Mouse (Mus musculus) spleen, adult 2 months (tissue): ENCODE results near the gene Slc35b2. TPM values are rescaled to one million over a fixed set of nuclear protein-coding genes. Genes with fewer than 3 reads are reported as not detected.
A peak's percentile ranks its signal among the peaks of the same experiment; 100 is the strongest.

Experiments used
- DNase-seq, 2 experiments: peaks; one replicate each; pipeline versions ENCODE4 v3.0.0 to v3.0.0-alpha.2; 2012 to 2021; ENCODE audit warnings: low spot score in 2 of 2, low read depth in 1 of 2
- H3K27ac ChIP-seq: fragments of 200-500 bp; 2 replicates; pipeline ENCODE4 v1.5.1; 2012; ENCODE audit warnings: low read length, inconsistent platforms; ENCODE audit not compliant: insufficient read depth
- H3K27me3 ChIP-seq: fragments of 200-500 bp; 2 replicates; pipeline ENCODE4 v1.6.1; 2012; ENCODE audit warnings: mild to moderate bottlenecking, moderate library complexity, low read length, inconsistent platforms; ENCODE audit not compliant: control insufficient read depth, insufficient read depth
- H3K36me3 ChIP-seq: fragments of 200-500 bp; 2 replicates; pipeline ENCODE4 v1.6.1; 2012; ENCODE audit warnings: mild to moderate bottlenecking, low read length, inconsistent platforms; ENCODE audit not compliant: control insufficient read depth, insufficient read depth
- H3K4me1 ChIP-seq: fragments of 200-500 bp; 2 replicates; pipeline ENCODE4 v1.6.1; 2011; ENCODE audit warnings: inconsistent platforms; ENCODE audit not compliant: control insufficient read depth, insufficient read depth, insufficient read length
- H3K4me3 ChIP-seq: fragments of 200-500 bp; 2 replicates; pipeline ENCODE4 v1.5.1; 2011; ENCODE audit warnings: mild to moderate bottlenecking, inconsistent platforms; ENCODE audit not compliant: insufficient read depth, insufficient read length; ENCODE audit errors: extremely low read depth
- CTCF ChIP-seq: fragments of 200-500 bp; IDR thresholded peaks from 2 replicates; pipeline ENCODE4 v1.5.1; 2011; ENCODE audit warnings: mild to moderate bottlenecking, inconsistent platforms; ENCODE audit not compliant: insufficient read depth, insufficient read length, insufficient replicate concordance; ENCODE audit errors: extremely low read depth
- POLR2A ChIP-seq: fragments of 200-500 bp; IDR thresholded peaks from 2 replicates; pipeline ENCODE4 v1.6.1; 2011; ENCODE audit warnings: low read depth, low read length, inconsistent platforms
- WGBS: fragments of 180-500 bp; shearing (Covaris S2); methylation state at CpG from one replicate; pipeline ENCODE4 v1.1.7; 2018; 5-methylcytosine and 5-hydroxymethylcytosine counted together
- polyA plus RNA-seq: library from polyadenylated mRNA; depleted of rRNA; stranded (reverse); fragments of >200 nt; gene quantifications from 2 replicates; pipeline ENCODE4 v1.2.3, GENCODE M21; 2012

Gene Slc35b2
- polyA plus RNA-seq, 1 experiment = 70.9 TPM

DNA sequence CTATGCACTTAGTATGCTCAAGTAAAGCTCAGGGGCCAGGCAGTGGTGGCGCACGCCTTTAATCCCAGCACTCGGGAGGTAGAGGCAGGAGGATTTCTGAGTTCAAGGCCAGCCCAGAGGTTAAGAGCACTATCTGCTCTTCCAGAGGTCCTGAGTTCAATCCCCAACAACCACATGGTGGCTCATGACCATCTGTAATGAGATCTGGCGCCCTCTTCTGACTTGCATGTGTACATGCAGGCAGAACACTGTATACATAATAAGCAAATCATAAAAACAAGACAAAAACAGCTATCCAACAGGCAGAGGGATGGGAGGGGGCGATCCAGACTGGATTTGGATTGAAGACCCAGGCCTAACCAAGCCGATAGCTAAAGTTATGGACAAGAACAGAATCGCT, 15.2 kb downstream of the Slc35b2 start:
- Histone ChIP-seq H3K27ac (no peak overlapping the region), H3K4me3 (no peak overlapping the region), H3K27me3 (no peaks in the 10 kb centered on the region), H3K36me3 (no peaks in the 10 kb centered on the region), H3K4me1 (peaks cover 6% of the 10 kb centered on the region; the same call in 1 of the 2 replicates)
- TF ChIP-seq CTCF (no peak), POLR2A (no peak)
- no peak for DNase-seq
- 79% methylated on average over 7 of the region's 7 CpGs for WGBS

DNA sequence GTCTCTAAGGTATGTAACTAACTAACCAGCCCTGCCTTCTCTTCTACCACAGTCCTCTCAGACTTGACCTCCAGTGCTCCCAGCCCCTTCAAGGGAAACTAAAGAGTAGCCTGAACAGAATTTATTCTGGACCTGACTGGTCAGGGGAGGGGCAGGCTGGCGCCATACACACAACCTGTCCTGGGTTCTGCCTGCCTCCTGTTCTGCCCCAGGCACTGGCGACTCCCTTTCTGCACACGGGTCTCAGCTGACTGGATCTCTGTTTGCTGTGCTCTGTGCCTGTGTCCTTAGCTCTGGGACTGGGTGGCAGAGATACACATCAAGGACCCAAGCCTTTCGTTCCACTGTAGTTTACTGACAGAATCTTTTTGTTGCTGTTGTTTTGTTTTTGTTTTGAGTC, 15.9 kb downstream of the Slc35b2 start:
- no peak for DNase-seq
- WGBS = 90% methylated on average over 4 of the region's 4 CpGs

DNA sequence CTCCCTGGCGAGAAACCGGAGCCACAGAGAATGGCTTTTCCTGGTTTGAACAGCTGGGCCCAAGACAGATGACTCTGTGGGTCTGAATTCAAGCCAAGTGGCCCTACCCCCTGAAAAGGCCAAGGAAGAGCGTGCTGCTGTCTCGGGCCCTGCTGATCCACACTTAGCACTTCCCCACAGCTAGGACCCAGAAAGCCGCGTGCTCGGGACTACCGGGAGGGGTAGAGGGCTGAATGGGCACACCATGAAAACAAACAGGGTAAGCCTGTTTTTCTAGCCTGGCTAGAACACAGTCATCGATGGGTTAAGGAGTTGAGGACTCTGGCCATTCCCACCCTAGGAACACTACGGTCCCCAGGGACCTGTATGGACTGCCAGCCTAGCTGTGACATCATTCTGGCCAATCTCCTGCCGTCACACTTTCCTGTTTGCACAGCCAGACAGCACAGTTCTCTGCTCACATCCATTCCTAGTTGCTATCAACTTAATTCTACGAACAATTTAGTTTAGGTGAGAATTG, 17.3 kb downstream of the Slc35b2 start:
- Histone ChIP-seq H3K4me1 (peaks cover 3% of the 10 kb centered on the region; the same call in 1 of the 2 replicates), H3K36me3 (no peaks in the 10 kb centered on the region), H3K4me3 (no peak overlapping the region), H3K27ac (no peak overlapping the region), H3K27me3 (no peaks in the 10 kb centered on the region)
- WGBS = 58% methylated on average over 12 of the region's 12 CpGs
- no peak for TF ChIP-seq CTCF
- no peak for TF ChIP-seq POLR2A
- no peak for DNase-seq

More for the DNA sequence above, 15.9 kb downstream of the Slc35b2 start:
- H3K4me1 ChIP-seq = peaks cover 7% of the 10 kb centered on the region; the same call in 1 of the 2 replicates
- no peak for TF ChIP-seq POLR2A
- no peak for TF ChIP-seq CTCF
- no peak overlapping the region for H3K4me3 ChIP-seq
- H3K36me3 ChIP-seq = no peaks in the 10 kb centered on the region
- no peak overlapping the region for H3K27ac ChIP-seq
- H3K27me3 ChIP-seq = no peaks in the 10 kb centered on the region

- Histone ChIP-seq H3K4me3 (no peak overlapping the region), H3K27ac (peak overlapping the region; percentile 21; the same call in 1 of the 2 replicates), H3K36me3 (no peaks in the 10 kb centered on the region), H3K27me3 (no peaks in the 10 kb centered on the region), H3K4me1 (peaks cover 3% of the 10 kb centered on the region; the same call in 1 of the 2 replicates)
- peak; percentile 58 to 68 for DNase-seq
- TF ChIP-seq POLR2A (no peak), CTCF (peak; percentile 56; the same call in 1 of the 2 replicates)
- WGBS = 2% methylated on average over 2 of the region's 2 CpGs
These were observed 17.9 kb downstream of the Slc35b2 start for GRCm38 (mm10) chr17:45581567-45581983.

- no peak for DNase-seq
- Histone ChIP-seq H3K36me3 (no peaks in the 10 kb centered on the region), H3K27ac (no peak overlapping the region), H3K4me3 (no peak overlapping the region), H3K4me1 (peaks cover 3% of the 10 kb centered on the region; the same call in 1 of the 2 replicates), H3K27me3 (no peaks in the 10 kb centered on the region)
- no peak for TF ChIP-seq POLR2A
- no peak for TF ChIP-seq CTCF
- 75% methylated on average over 6 of the region's 6 CpGs for whole genome bisulfite sequencing
These were observed 18.5 kb downstream of the Slc35b2 start for GRCm38 (mm10) chr17:45582188-45582587.

GRCm38 (mm10) chr17:45582715-45583355, 19.2 kb downstream of the Slc35b2 start:
- peak in 1 of 2 experiments; percentile 35 for DNase-seq
- Histone ChIP-seq H3K27ac (peak overlapping the region; percentile 52; the same call in 1 of the 2 replicates), H3K36me3 (no peaks in the 10 kb centered on the region), H3K27me3 (no peaks in the 10 kb centered on the region), H3K4me3 (no peak overlapping the region), H3K4me1 (peaks cover 3% of the 10 kb centered on the region; the same call in 1 of the 2 replicates)
- TF ChIP-seq CTCF (peak; percentile 39; the same call in 1 of the 2 replicates), POLR2A (no peak)
- 32% methylated on average over 6 of the region's 6 CpGs for WGBS

GRCm38 (mm10) chr17:45584096-45584896, 20.6 kb downstream of the Slc35b2 start:
- H3K27me3 ChIP-seq = no peaks in the 10 kb centered on the region
- WGBS = 45% methylated on average over 12 of the region's 12 CpGs
- DNase-seq = no peak
- peaks cover 3% of the 10 kb centered on the region; the same call in 1 of the 2 replicates for H3K4me1 ChIP-seq
- peak overlapping the region; percentile 79 for H3K27ac ChIP-seq
- TF ChIP-seq CTCF (no peak), POLR2A (no peak)
- peak overlapping the region; percentile 29; the same call in 1 of the 2 replicates for H3K4me3 ChIP-seq
- no peaks in the 10 kb centered on the region for H3K36me3 ChIP-seq
